Mouse (Mus musculus): Measurements from ENCODE around the gene Gm10378. TPM values are rescaled to one million over a fixed set of nuclear protein-coding genes. Genes with fewer than 3 reads are reported as not detected.
"Not testable (repeated sequence)": the region's sequence is repeated elsewhere in the genome, so short reads cannot be mapped to it uniquely, and the experiment has no call there.

Gm10378 gene
- polyA plus RNA-seq (2012; ENCODE audit: insufficient read depth, insufficient read length, missing spikeins) = not detected in 2 replicates

DNA sequence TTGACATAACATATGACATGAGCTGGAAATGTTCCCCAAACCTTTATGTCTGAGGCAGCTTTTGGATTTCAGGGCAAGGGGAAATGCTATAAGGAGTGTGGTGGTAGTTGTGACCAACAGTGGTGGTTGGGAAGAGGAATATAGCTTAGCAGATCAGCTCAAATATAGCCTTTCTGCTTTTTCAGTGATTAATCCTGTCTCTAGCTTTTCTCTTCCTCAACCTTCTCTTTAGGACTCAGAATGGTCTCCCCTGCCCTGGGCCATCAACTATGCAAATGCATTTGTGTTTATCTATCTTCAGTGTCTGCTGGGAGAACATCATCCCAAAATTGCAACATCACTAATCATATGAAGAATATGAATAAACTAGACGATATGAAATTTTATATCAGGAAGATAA is at the start of gene Gm10378:
Gene Gm10378, plus strand, starts transcription at position 301 of the 400 bp plus-strand sequence.
- not testable (repeated sequence) for H3K4me1 ChIP-seq (ENCODE audit: control insufficient read depth, insufficient read depth, low read length); H3K27ac ChIP-seq (ENCODE audit: insufficient read depth, low read depth, low read length); H3K4me3 ChIP-seq (ENCODE audit: insufficient read depth, low read length)

DNA sequence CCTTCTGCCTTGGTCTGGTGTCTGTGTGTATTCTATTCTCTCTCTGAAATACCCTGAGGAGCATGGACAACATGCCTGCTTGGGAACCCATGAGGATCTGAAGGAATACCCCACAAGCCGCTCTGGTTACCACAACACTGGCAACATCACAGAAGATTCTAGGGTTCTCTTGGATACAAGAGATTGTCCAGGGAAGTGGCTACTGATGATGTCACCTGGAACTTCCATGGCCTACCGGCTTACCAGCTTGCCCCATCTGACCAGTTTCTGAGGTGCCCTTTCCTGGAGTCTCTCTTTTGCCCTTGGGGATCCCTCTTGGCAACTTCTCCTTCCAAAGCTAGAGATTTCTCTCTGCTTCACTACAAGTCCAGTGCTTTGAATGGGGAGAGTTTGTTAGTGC is 13.9 kb upstream of the Gm10378 start, which contains the start of gene Gm3633:
Gene Gm3633, minus strand, starts transcription at position 101 of the 400 bp plus-strand sequence.
- H3K27ac ChIP-seq (ENCODE audit: insufficient read depth, low read depth, low read length); H3K4me1 ChIP-seq (ENCODE audit: control insufficient read depth, insufficient read depth, low read length); H3K4me3 ChIP-seq (ENCODE audit: insufficient read depth, low read length): not testable (repeated sequence)

Other genes starting within 250 kb of the Gm10378 start
- not detected in 2 replicates for gene Gm8005, start 216.3 kb upstream of the Gm10378 start, polyA plus RNA-seq (2012; ENCODE audit: insufficient read depth, insufficient read length, missing spikeins)
- gene Gm8011, start 192.1 kb upstream of the Gm10378 start, polyA plus RNA-seq (2012; ENCODE audit: insufficient read depth, insufficient read length, missing spikeins) = not detected in 2 replicates
- not detected in 2 replicates for gene Gm8020, start 153.6 kb upstream of the Gm10378 start, polyA plus RNA-seq (2012; ENCODE audit: insufficient read depth, insufficient read length, missing spikeins)
- not detected in 2 replicates for gene Gm8024, start 131.7 kb upstream of the Gm10378 start, polyA plus RNA-seq (2012; ENCODE audit: insufficient read depth, insufficient read length, missing spikeins)
- not detected in 2 replicates for gene Gm17124, start 56.1 kb upstream of the Gm10378 start, polyA plus RNA-seq (2012; ENCODE audit: insufficient read depth, insufficient read length, missing spikeins)
- gene Gm3633, start 14.0 kb upstream of the Gm10378 start, polyA plus RNA-seq (2012; ENCODE audit: insufficient read depth, insufficient read length, missing spikeins) = not detected in 2 replicates
- not detected in 2 replicates for gene Gm3015, start 112.9 kb downstream of the Gm10378 start, polyA plus RNA-seq (2012; ENCODE audit: insufficient read depth, insufficient read length, missing spikeins)
- gene Gm10377, start 142.0 kb downstream of the Gm10378 start, polyA plus RNA-seq (2012; ENCODE audit: insufficient read depth, insufficient read length, missing spikeins) = not detected in 2 replicates
- not detected in 2 replicates for gene Gm21977, start 197.5 kb downstream of the Gm10378 start, polyA plus RNA-seq (2012; ENCODE audit: insufficient read depth, insufficient read length, missing spikeins)

Measured in bone marrow macrophage, adult 2 months (primary cell).